Mouse (Mus musculus): ENCODE measurements around the gene Il27ra.
A peak's percentile ranks its signal among the peaks of the same experiment; 100 is the strongest.

Gene Il27ra

GRCm38 (mm10) chr8:84065457-84066072, 23.2 kb upstream of the Il27ra start:
- no peak for DNase-seq

GRCm38 (mm10) chr8:84065037-84065436, 22.6 kb upstream of the Il27ra start, which contains the start of gene Gm10643:
Gm10643 (minus strand) TSS chr8:84065137.
- no peak for DNase-seq

GRCm38 (mm10) chr8:84063861-84064610, 21.6 kb upstream of the Il27ra start:
- no peak for DNase-seq

- DNase-seq, result no peak
Measured at GRCm38 (mm10) chr8:84060245-84060644, 17.9 kb upstream of the Il27ra start.

GRCm38 (mm10) chr8:84059226-84059625, 16.8 kb upstream of the Il27ra start:
- DNase-seq, result no peak

GRCm38 (mm10) chr8:84057827-84058226, 15.4 kb upstream of the Il27ra start:
- DNase-seq, result no peak

- DNase-seq, result no peak
Measured at GRCm38 (mm10) chr8:84053229-84053628, 10.8 kb upstream of the Il27ra start.

- no peak for DNase-seq
Measured at GRCm38 (mm10) chr8:84052746-84053145, 10.4 kb upstream of the Il27ra start.

GRCm38 (mm10) chr8:84048171-84048570, 5.8 kb upstream of the Il27ra start:
- no peak for DNase-seq

GRCm38 (mm10) chr8:84046505-84046904, 4.1 kb upstream of the Il27ra start:
- DNase-seq, result no peak

- no peak for DNase-seq
Measured at GRCm38 (mm10) chr8:84044900-84045299, 2.5 kb upstream of the Il27ra start, which contains the start of gene Rln3. Rln3 (minus strand) TSS chr8:84045000.

- DNase-seq, result no peak
Measured at GRCm38 (mm10) chr8:84044103-84044502, 1.7 kb upstream of the Il27ra start.

GRCm38 (mm10) chr8:84042948-84043342, 556 bp upstream of the Il27ra start:
- DNase-seq, result no peak

- peak; percentile 87 for DNase-seq
Measured at GRCm38 (mm10) chr8:84039050-84039449, 3.3 kb downstream of the Il27ra start.

- DNase-seq, result peak; percentile 70
Measured at GRCm38 (mm10) chr8:84038015-84038414, 4.4 kb downstream of the Il27ra start.

GRCm38 (mm10) chr8:84032777-84033176, 9.6 kb downstream of the Il27ra start:
- no peak for DNase-seq

- no peak for DNase-seq
Measured at GRCm38 (mm10) chr8:84029272-84029671, 13.1 kb downstream of the Il27ra start.

- DNase-seq, result no peak
Measured at GRCm38 (mm10) chr8:84027449-84027848, 14.9 kb downstream of the Il27ra start.

GRCm38 (mm10) chr8:84025863-84026262, 16.5 kb downstream of the Il27ra start:
- peak; percentile 85 for DNase-seq

GRCm38 (mm10) chr8:84024171-84024570, 18.2 kb downstream of the Il27ra start:
- peak; percentile 85 for DNase-seq

GRCm38 (mm10) chr8:84023631-84024030, 18.8 kb downstream of the Il27ra start:
- peak; percentile 70 for DNase-seq

- peak; percentile 84 for DNase-seq
Measured at GRCm38 (mm10) chr8:84023085-84023484, 19.3 kb downstream of the Il27ra start.

GRCm38 (mm10) chr8:84021569-84021968, 20.8 kb downstream of the Il27ra start:
- peak; percentile 30 for DNase-seq

- DNase-seq, result peak; percentile 84
Measured at GRCm38 (mm10) chr8:84021096-84021495, 21.3 kb downstream of the Il27ra start, which contains the start of gene Palm3. Palm3 (plus strand) TSS chr8:84021471.
